Mouse (Mus musculus) urinary bladder, adult 2 months (tissue): ENCODE measurements around the gene Dpf1. TPM values are rescaled to one million over a fixed set of nuclear protein-coding genes. Genes with fewer than 3 reads are reported as not detected.

ENCODE experiments used
- DNase-seq: peaks from one replicate; pipeline ENCODE4 v3.0.0; 2022; ENCODE audit warnings: low spot score
- polyA plus RNA-seq: library from polyadenylated mRNA; depleted of rRNA; stranded (reverse); fragments of >200 nt; gene quantifications from 2 replicates; pipeline ENCODE4 v1.2.3, GENCODE M21; 2012

Dpf1 gene
- polyA plus RNA-seq, 1 experiment: 1.3 TPM

DNA sequence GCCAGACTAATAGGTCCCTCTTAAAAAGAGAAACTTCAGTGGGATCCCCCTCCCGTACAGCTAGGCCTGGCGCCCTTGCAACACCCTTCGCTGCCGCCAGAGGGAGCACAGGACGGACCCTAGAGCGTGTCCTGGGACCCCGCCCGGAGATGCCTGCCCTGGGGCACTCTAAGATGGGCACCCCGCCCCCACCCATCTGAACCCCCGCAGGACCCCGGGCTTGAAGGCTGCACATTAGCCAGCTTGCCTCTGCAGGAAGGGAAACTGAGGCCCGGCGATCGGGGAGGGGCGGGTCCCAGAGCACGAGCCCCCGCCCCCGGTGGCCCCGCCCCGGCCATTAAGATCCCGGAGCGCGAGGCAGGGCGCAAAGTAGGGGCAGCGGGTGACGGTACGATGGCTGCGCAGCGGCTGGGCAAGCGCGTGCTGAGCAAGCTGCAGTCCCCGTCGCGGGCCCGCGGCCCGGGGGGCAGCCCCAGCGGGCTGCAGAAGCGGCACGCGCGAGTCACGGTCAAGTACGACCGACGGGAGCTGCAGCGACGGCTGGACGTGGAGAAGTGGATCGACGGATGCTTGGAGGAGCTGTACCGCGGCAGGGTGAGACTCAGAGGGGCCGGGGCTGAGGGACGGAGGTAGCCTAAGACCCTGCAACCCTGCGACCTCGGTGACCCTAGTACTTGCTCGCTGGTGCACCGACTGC is 14.7 kb upstream of the Dpf1 start, which contains the start of gene Ppp1r14a:
Gene Ppp1r14a, plus strand, starts transcription at position 367 of the 697 bp plus-strand sequence.
- peak; percentile 62 for DNase-seq

DNA sequence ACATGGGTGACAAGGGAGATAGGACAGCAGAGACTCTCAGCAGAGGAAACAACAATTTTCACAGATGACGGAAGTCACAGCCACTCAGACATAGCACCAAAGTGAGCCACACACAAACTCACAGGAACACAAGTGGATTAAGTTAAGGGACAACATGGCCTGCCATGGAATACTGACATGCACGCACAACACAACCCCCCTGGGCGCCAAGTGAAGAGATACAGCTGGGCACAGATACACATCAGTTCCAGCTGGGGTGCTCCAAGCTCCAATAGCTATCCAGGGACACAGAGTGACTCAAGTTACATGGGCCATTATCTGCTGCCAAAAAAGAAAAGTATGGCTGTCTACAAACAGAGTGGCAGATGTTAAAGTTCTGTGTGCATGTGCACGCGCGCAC is 13.9 kb upstream of the Dpf1 start:
- no peak for DNase-seq

DNA sequence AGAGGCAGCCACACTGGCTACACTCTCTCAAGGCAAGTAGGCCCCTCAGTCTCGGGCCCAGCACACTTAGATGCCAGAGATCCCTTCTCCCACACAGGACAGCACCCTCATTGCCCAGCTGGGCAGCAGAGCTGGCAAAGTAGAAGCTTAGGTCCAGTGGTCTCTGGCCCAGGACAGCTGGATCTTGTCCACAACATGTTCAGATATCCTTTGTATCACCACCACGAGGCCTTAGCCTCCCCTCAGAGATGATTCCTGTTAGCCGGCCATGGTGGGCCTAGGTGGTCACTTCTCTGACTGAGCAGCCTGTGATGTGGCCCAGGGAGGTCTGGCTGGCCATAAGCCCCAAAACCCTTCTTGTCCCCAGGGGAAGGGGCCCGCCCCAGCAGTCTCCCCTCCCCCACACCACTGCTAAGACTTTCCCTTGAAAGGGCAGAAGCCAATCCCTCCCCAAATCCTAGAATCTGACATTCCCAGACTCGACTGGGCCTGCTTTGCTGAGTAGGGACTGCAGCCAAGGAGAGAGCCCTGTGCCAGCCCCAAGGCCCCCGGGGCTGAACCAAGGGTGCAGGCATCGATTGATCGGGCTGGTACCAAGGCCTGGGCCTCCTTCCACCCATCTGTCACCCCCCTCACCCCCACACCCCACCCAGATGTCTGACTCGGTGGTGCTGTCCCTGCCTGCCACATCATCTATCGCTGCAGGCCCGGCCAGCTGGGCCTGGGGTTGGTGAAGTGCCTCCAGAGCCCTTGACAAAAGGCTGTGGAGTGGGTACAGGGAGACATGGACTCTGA is 12.9 kb upstream of the Dpf1 start:
- DNase-seq: no peak

DNA sequence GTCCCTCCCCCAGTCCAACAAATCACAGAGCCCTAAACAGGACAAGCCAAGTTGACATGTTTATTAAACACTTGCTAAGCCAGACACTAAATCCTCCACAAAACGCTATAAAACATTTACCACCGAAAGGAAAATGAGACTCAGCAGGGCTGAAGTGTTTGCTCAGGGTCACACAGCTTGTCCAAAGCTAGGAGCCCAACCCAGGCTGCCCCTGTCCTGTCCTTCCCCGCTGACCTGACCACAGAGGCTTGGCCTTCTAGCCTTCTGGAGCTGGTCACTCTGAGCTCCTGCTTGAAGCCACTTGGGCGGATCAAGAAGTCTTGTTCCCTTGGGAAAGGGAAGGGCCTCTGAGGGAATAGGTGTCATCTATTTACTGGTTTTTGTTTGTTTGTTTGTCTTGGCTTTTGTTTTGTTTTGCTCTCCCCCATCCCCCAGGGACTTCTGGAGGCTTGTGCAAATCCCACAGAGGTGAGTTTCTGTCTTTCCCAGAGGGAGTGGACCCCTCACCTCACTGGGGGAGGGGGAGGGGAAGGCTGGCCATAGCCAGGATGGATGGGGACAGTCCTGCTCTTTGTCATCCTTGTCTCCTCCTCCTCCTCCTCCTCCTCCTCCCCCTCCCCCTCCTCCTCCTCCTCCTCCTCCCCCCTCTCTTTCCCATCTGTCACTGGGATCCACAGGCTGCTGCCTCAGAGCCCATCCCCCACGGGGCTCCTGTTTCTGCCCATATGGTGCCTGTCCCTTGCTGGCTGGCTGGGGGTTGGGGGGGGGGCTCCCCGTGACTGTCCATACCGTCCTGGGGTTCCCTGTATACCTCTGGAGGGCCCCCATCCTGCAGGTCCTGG is 11.9 kb upstream of the Dpf1 start:
- no peak for DNase-seq

DNA sequence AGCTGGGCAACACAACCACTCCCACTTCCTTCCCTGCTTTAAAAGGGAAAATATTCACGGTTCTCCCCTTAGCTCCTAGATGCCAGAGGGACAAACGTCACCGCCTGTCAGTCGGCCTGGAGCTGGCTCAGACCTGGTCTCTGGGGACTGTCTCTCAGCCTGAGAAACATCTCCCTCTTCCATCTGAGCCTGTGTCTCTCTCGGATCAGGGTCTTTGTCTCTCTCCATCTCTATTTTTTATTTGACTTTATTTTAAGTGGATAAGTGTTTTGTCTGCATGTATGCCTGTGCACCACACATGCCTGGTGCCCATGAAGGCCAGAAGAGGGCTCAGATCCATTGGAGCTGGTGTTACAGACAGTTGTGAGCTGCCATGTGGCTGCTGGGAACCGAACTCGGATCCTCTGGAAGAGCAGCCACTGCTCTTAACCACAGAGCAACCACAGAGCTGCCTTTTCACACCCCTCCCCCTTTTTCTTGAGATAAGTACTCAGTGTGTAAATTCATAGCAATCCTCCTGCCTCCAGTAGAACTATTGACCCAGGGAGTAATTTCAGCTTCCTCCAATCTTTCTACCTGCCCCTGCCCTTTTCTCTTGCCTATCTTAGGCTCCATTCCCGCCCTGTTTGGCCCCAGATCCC is 11.2 kb upstream of the Dpf1 start:
- no peak for DNase-seq

DNA sequence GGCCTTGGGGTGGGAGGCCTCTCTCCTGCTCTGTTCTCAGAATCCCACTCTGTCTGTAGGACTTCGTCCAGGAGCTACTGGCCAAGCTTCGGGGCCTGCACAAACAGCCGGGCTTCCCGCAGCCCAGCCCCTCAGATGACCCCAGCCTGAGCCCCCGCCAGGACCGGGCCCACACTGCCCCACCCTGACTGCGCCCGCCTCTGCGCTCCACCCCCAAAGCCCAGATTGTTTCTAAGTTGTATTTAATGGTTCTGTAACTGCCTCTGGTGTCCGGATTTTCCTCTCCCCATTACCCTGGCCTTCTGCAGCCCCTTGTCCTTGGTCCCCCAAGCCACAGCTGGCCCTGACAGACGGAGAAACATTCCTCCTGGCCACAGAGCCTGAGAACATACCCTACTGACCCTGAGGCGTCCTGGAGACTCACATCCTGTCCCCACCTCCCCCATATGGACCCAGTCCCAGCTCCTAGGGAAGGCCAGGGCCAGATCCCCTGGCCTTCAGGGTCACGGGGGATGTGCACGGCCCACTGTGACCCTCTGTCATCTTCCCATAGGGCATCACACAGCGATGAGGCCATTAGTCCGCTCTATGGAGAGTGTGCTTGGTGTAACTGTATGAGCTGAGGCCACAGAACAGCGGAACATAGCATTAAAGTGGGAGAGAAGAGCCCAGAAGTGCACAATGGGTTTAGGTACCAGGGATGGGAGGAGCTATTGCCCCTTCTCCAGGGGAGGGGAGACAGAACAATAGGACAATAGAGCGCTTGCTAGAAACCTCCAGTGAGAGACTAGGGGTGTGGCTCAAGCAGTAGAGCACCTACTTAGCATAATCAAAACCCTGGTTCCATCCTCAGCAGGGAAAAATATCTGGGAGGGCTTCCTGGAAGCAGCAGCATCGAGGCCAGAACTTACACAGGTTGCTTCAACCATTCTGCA is 10.4 kb upstream of the Dpf1 start:
- no peak for DNase-seq

DNA sequence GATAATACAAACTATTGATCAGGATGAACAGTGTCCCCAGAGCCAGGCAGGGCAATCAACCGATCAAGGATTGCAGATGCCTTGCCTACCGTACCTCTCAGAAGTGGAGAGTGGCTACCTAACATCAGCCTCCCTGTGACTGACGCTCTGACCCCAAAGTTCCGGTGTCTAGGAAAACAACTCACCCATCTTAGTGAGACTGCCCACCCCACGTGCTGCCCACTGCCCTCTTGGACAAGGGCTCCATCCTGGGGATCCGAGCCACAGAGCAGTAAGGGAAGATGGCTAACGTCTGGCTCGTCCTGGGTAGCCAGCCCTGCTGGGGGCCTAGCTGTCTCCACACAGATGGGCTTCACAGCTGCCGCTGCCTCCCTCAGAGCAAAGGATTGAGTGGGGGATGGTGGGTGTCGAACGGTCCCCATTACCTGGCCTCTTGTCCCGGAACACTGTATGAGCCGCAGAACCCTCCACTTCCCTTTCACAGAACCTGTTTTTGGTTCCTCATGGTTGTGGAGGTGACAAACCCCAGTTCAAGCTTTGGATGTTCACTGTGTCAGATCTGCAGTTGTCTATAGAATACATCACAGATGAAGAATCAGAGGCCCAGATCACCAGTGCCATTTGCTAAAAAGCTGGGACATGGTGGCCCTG is 9.5 kb upstream of the Dpf1 start:
- no peak for DNase-seq

DNA sequence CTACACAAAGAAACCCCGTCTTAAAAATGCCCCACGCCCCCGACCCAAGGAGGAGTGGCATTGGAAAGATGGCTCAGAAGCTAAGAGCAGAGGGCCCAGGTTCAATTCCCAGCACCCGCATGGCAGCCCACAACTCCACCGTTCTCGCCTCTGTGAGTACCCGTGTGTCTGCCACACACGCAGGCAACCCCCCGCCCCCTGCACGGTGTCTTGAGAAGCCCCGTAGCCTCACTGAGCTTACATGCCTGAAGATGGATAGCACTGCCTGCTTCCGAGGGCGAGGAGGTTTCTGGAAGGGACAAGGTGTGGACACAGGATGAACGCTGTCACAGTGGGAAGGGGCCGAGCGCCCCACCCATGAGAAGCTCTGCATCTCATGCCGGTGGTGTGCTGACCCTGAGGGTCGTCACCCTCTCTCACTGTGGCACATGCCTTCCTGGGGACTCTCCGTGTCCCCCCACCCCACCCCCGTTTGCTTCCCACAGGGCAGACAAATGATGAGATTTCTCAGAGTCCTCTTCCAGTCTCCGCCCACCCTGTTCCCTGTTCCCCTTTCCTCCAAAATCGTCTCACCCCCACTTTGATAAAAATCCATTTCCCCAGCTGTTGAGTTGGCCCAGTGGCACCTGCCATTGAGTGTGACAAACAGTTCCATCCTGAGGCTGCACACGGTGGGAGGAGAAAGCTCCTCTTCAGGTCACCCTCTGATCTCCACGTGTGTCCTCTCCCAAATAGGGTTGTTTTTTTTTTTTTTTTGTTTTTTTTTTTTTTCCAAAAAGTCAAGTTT is 7.7 kb upstream of the Dpf1 start:
- no peak for DNase-seq

DNA sequence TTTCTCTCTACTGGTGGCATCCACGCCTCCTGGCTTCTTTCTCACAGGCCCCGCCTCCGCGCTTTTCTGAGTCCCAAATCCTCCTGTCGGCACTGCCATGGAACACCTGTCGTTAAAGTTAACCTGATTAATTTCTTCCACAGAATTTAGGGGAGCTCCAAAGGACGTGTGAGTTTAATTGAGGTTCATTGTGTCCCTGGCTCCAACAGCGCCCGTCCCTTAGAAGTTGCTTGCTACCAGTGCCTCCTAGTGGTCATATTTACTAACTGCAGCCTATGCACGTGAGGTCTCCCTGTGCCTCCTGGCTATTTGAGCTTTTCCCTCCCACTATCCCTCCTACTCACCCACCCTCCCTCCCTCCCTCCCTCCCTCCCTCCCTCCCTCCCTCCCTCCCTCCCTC is 6.8 kb upstream of the Dpf1 start:
- DNase-seq: no peak

DNA sequence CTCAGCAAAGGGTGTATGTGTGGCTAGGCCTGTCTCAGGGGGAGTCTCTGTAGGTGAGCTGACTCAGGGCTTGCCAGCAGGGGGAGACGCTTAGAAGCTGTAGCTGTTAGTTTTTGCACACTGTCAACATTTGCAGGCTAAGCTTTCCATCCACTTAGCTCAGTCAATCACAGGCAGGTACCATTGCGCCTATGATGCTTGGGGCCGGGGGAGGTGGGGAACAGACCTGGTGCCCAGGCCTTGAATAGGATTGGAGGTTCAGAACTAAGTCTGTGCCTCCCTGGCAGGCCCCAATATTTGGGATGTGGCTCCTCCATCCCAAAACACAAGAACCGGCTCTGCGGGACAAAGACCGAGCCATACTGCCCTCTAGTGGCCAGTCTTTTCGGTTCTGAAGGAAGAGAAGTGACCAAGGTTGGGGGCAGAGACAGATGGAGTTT is 2.6 kb upstream of the Dpf1 start:
- no peak for DNase-seq

DNA sequence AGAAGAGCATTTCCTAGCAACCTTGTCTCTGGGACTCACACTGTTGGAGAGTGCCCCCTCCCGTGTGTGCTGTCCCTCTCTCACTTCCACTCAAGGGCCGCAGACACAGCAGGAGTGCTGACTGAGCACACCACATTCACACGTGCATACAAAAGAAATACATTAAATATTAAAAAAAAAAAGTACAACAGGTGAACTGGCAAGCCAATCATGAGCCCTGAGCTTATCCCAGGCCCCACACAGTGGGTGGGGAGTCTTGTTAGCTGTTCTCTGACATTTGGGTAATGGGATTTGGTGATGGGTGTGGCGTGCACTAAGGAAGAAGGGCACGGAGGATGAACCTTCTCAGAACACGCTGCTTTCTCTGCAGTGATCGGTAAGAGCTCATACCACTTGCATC is 1.1 kb upstream of the Dpf1 start:
- no peak for DNase-seq

DNA sequence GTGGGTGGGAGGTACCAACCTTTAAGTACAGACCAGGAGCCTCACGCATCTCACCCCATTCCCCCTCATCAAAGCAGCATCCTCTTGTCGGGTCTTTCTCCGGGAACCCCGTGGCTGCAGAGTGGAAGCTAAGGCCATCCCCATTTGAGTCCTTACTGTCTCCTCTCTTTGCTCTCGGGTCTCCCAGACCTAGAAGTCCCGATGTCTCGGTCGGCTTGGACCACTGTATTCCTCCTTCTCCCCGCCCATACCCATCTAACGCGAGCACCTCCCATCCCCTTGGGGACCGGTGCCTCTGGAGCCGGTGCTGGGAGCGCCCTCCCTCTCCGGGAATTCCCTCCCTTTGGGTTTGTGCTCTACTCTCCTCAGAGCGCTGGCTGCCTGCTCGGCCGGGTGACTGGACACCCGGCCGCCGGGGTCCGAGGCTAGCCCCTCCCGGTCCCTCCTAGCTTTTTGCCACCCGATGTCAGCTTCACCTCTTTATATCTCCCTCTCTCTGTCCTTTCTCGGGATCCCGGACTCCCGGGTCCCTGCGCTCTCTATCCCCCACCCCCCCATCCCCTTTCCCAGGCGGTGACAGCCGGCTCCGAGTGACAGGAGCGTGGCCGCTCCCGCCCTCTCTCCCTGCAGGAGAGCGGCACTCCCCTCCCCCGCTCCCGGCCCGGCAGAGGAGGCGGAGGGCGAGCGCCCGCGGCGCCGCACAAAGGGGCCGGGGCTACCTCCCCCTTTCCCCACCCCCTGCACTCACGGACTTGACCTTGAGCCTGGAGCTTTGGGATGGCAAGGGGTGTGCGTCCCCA is 912 bp downstream of the Dpf1 start:
- DNase-seq: no peak

DNA sequence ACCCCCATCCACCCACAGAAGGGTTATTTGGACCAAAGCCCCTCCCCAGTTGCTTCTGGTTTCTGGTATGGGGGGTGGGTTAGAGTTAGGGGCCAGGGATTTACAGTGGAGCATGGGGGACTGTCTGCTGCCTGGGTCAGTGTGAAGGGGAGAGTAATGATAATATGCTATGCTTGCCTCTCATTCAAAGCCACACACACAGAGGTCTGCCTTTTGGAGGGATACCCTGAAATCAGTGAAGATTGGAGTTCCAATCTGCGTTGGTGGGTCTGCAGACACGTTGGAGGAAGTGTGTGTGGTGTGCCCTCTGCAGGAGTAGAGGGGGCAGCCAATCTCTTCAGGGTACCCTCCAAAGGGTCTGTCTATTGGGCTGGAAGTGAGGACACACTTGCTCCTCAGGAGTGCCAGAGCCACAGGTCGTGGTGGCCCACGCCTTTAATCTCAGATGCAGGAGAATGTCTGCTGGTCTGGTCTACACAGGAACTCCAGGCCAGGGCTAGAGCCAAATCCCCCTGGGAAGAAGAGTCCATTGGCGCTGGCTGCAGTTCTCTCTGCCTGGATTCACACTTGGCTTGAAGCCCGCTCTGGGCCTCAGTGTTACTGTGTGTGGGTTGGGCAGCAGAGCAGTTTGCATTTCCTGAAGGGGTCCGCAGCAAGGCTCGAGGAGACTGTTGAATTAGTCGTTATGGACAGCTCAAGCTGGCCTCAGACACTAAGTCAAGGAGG is 1.7 kb downstream of the Dpf1 start:
- DNase-seq: no peak

DNA sequence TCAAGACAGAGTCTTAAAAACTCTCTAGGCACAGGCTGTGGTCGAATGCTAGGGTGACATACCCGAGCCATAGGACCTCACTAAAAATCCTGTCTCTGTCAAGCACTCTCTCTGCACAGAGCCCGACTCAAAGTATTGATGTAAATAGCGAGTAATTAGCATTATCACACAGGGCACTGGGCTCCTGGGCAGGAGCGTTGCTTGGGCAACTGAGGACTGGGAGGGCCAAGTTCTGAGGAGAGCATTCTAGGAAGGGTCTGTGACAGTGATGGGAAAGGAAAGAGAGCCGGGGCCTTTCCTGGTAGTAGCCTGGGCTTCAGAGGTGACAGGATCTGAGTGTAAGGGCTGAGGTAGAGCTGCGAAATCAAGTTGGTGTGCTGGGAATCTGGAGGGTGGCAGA is 2.4 kb downstream of the Dpf1 start:
- no peak for DNase-seq

DNA sequence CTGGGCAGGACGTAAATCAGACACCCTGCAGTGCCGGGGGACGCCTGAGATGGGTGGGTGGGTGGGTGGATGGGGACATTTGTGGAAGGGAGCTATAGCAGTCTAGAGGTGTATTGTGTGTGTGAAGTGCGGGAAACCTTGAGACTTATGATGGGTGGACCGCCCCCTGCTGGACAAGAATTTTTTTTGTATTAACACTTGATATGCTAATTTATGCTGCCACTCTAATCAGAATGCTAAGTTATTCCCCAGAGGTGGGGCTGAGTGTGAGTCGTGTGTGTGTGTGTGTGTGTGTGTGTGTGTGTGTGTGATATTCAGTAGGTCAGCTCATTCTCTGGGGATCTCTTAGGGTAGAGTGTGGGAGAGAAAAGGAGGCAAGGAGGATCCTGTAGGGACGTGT is 2.9 kb downstream of the Dpf1 start:
- DNase-seq: no peak

DNA sequence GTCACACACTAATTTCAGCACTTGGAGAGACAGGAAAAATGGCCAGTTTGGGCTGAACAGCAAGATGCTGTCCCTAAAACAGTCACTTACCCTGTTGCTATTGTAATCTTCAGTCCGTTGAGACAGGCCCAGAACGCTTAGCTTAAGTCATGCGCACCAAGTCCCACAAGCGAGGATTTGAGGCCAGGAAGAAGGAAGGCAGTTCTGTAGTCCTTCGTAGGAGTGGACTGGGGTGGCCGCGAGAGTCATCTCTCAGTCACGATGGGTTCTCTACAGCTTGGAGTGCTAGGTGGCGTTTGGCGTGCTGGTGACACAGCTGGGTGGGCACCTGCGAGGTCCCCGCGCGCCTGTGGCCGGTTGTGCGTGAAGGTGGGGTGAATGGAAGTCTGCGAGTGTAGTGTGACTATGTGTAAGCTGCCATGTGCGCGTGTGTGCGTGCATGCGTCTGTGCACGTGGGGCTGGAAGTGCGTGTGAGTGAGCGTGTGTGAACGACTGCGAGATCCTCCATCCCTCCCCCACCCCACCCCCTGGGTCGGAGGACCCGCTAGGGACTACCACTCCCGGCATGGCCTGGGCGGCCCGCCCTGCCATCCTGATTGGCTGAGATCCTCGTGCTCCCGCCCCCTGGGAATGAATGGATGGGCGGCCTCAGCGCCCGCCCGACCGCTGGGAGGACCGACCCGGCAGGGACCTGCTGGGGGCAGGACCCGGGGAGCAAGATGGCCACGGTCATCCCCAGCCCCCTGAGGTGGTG is 3.8 kb downstream of the Dpf1 start:
- peak; percentile 76 for DNase-seq

DNA sequence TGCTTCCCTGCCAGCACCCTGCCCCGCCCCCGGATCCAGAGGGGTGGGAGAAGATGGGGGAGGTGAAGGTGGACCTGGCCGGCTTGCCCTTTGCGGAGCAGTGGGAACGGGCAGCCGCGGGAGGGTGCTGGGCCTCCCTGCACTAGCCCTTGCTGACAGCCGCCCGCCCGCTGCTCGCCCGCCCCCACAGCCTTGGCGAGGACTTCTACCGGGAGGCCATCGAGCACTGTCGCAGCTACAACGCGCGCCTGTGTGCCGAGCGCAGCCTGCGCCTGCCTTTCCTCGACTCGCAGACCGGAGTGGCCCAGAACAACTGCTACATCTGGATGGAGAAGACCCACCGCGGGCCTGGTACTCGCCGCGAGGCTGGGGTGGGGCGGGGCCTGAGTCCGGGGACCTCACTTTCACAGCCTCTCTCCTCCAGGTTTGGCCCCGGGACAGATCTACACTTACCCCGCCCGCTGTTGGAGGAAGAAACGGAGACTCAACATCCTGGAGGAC is 5.5 kb downstream of the Dpf1 start:
- no peak for DNase-seq
